Mouse (Mus musculus) forebrain, embryonic 11.5 days (tissue): ENCODE results near the gene Fndc3b. TPM values are rescaled to one million over a fixed set of nuclear protein-coding genes. Genes with fewer than 3 reads are reported as not detected.

ENCODE experiments used
- ATAC-seq: fragments of 200-750 bp; cut with Nextera tagmentation; replicated peaks from 2 replicates; pipeline ENCODE4 v1.8.0; 2017; ENCODE audit warnings: moderate TSS enrichment; ENCODE audit not compliant: low FRiP score
- DNase-seq: peaks from one replicate; pipeline ENCODE4 v3.0.0-alpha.2; 2017; ENCODE audit warnings: low spot score
- H3K27ac ChIP-seq: fragments of 300-500 bp; sonication (generic); 2 replicates; pipeline ENCODE4 v1.5.1; 2014; ENCODE audit warnings: low read depth, low read length
- H3K27me3 ChIP-seq: fragments of 300-500 bp; sonication (generic); 2 replicates; pipeline ENCODE4 v1.6.1; 2014; ENCODE audit warnings: mild to moderate bottlenecking, low read length, mixed read lengths; ENCODE audit not compliant: control insufficient read depth, insufficient read depth
- H3K36me3 ChIP-seq: fragments of 300-500 bp; sonication (generic); 2 replicates; pipeline ENCODE4 v1.6.1; 2014; ENCODE audit warnings: mild to moderate bottlenecking, low read length, moderate library complexity, mixed read lengths; ENCODE audit not compliant: control insufficient read depth, insufficient read depth
- H3K4me1 ChIP-seq: fragments of 300-500 bp; sonication (generic); replicated peaks from 2 replicates; pipeline ENCODE4 v1.6.1; 2014; ENCODE audit warnings: low read length, mixed read lengths; ENCODE audit not compliant: control insufficient read depth, insufficient read depth
- H3K4me2 ChIP-seq: fragments of 300-500 bp; sonication (generic); 2 replicates; pipeline ENCODE4 v1.6.1; 2014; ENCODE audit warnings: low read depth, mild to moderate bottlenecking, low read length, moderate library complexity, mixed read lengths; ENCODE audit not compliant: severe bottlenecking
- H3K4me3 ChIP-seq: fragments of 300-500 bp; sonication (generic); 2 replicates; pipeline ENCODE4 v1.5.1; 2014; ENCODE audit warnings: low read depth, low read length
- H3K9ac ChIP-seq: fragments of 300-500 bp; sonication (generic); 2 replicates; pipeline ENCODE4 v1.6.1; 2014; ENCODE audit warnings: low read length
- H3K9me3 ChIP-seq: fragments of 300-500 bp; sonication (generic); 2 replicates; pipeline ENCODE4 v1.6.1; 2016; ENCODE audit warnings: low read length, mixed read lengths; ENCODE audit not compliant: control insufficient read depth
- WGBS: fragments of 180-500 bp; shearing (Covaris S2); extraction: QIAGEN DNeasy Blood & Tissue Kit; methylation state at CpG from one replicate; pipeline ENCODE4 v1.1.7; 2014; 5-methylcytosine and 5-hydroxymethylcytosine counted together
- polyA plus RNA-seq: library from polyadenylated mRNA; unstranded; fragments of >200 nt; fragmentation: Nextera tagmentation; extraction: Ambion mirVana; gene quantifications from 2 replicates; pipeline ENCODE4 v1.2.1, GENCODE M21; 2014

The Fndc3b gene
- polyA plus RNA-seq, 1 experiment from 2014 or later = 11.3 TPM

DNA sequence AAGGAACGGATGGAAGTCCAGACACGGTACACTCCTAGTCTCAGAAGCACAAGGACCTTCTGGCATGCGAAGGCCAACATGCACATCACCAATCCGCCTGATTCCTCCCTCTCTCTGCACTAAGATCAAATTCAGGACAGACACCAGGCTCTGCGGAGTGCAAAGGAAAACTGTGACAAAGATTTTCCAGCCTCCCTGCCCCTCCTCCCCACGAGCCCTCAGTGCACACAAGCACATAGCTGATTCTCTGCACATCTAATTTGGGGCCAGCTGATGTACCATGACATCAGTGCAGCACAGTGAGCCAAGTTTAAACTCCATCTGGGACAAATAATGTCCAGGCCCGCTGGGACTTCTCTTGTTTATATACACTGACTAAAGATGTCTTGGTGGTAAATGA is 80.0 kb downstream of the Fndc3b start:
- Histone ChIP-seq H3K9me3 (no peaks in the 10 kb centered on the region), H3K9ac (no peak overlapping the region), H3K4me3 (no peak overlapping the region), H3K27ac (no peak overlapping the region), H3K4me2 (no peak overlapping the region), H3K36me3 (no peaks in the 10 kb centered on the region; the same call in 1 of the 2 replicates), H3K4me1 (no peaks in the 10 kb centered on the region; the same call in 1 of the 2 replicates), H3K27me3 (no peaks in the 10 kb centered on the region)
- ATAC-seq (no peak), DNase-seq (no peak)
- WGBS = 89% methylated on average over 7 of the region's 7 CpGs

DNA sequence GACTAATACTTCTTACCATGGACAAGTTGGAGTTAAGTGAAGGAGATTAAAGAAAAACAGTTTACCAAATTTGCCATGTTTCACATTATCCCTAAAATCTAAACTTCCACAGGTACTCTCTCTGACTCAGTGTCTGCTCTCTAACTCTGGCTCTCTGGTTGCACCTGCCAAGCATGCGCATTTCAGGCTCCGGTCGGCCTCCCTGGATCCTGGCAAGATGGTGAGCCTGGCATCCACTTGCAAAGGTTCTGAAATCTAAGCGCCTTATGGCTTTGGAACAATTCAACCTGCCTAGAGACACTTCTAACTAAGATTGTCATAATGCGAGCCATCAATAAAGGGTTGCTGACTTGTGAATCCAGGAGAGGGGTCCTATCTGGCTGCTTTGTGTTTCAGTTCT is 81.4 kb downstream of the Fndc3b start:
- WGBS = 97% methylated on average over 5 of the region's 5 CpGs
- Histone ChIP-seq H3K4me3 (no peak overlapping the region), H3K27ac (no peak overlapping the region), H3K4me2 (no peak overlapping the region), H3K4me1 (no peaks in the 10 kb centered on the region), H3K9me3 (no peaks in the 10 kb centered on the region), H3K27me3 (no peaks in the 10 kb centered on the region), H3K36me3 (no peaks in the 10 kb centered on the region; the same call in 1 of the 2 replicates), H3K9ac (no peak overlapping the region)
- no peak for DNase-seq
- ATAC-seq = no peak

DNA sequence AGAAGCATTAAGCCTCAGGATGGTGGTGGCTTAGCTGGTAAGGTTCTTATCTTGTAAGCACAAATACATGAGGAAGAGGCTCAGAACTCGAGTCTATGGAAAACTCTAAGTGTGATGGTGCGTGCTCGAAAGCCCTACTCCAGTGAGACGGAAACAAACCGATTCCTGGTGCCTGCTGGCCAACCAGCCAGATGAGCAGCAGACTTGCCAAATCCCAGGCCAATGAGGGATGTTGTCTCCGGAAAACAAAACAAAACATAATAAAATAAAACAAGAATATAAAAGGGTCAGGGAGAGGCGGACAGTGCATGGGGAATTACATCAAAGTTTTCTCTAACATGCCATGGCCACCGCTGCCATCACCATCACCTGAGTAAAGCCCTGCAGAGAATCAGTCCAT is 84.8 kb downstream of the Fndc3b start:
- no peaks in the 10 kb centered on the region; the same call in 1 of the 2 replicates for H3K36me3 ChIP-seq
- H3K27ac ChIP-seq = no peak overlapping the region
- WGBS = 94% methylated on average over 8 of the region's 8 CpGs
- ATAC-seq (no peak), DNase-seq (no peak)
- no peak overlapping the region for H3K9ac ChIP-seq
- H3K9me3 ChIP-seq = no peaks in the 10 kb centered on the region
- H3K4me2 ChIP-seq = no peak overlapping the region
- no peaks in the 10 kb centered on the region for H3K27me3 ChIP-seq
- no peaks in the 10 kb centered on the region for H3K4me1 ChIP-seq
- no peak overlapping the region for H3K4me3 ChIP-seq

DNA sequence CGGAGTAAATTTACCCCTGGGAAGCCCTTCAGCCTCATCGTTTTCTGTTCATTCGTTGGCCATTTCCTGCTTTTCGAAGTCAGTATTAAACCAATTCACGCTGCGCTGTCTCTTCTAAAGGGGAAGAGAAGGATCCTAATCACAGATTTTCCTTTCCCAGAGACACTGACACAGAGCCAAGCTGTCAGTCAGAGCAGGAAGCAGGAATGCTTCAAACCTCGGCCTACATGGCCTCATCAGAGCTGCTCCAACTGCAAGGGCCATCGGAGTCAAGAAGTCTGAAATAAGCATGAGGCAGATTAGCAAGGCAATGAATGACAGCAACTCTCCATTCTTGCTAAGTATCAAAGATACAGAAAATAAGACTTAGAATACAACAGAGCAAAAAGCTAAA is 85.5 kb downstream of the Fndc3b start:
- Histone ChIP-seq H3K4me3 (no peak overlapping the region), H3K9me3 (no peaks in the 10 kb centered on the region), H3K4me2 (no peak overlapping the region), H3K9ac (no peak overlapping the region), H3K36me3 (no peaks in the 10 kb centered on the region; the same call in 1 of the 2 replicates), H3K4me1 (no peaks in the 10 kb centered on the region), H3K27ac (no peak overlapping the region), H3K27me3 (no peaks in the 10 kb centered on the region)
- WGBS = 86% methylated on average over 8 of the region's 8 CpGs
- ATAC-seq = no peak
- no peak for DNase-seq

DNA sequence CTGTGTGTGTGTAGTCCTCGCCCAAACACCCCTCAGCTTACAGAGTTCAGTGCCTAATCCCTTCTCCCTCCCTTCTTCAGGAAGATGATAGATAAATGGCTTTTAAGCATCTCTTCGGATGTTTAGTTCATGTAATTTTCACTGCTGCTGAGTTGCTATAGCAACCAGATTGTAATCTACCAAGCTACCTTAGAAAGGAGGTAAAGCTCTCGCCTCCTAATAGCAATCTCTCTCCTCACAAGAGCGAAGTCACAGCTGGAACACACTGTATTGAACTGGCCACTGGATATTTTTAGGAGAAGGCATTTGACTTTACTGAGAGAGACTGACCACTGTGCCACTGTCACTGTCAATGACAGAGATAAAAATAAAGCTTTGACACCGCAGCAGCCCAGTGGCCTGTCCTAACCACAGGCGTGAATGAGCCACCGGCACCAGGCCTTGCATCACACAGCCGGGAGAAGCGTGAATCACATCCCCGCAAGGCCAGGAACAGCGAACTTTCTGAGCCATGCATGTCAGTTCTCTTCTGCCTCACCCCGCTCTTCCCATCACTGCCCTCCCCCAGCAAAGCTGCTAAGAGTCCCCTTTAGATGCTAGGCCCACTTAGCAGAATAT is 86.0 kb downstream of the Fndc3b start:
- no peaks in the 10 kb centered on the region for H3K4me1 ChIP-seq
- WGBS = 88% methylated on average over 12 of the region's 12 CpGs
- H3K4me2 ChIP-seq = no peak overlapping the region
- H3K9me3 ChIP-seq = no peaks in the 10 kb centered on the region
- H3K4me3 ChIP-seq = no peak overlapping the region
- H3K36me3 ChIP-seq = no peaks in the 10 kb centered on the region; the same call in 1 of the 2 replicates
- DNase-seq (no peak), ATAC-seq (no peak)
- H3K27ac ChIP-seq = no peak overlapping the region
- H3K9ac ChIP-seq = no peak overlapping the region
- H3K27me3 ChIP-seq = no peaks in the 10 kb centered on the region

DNA sequence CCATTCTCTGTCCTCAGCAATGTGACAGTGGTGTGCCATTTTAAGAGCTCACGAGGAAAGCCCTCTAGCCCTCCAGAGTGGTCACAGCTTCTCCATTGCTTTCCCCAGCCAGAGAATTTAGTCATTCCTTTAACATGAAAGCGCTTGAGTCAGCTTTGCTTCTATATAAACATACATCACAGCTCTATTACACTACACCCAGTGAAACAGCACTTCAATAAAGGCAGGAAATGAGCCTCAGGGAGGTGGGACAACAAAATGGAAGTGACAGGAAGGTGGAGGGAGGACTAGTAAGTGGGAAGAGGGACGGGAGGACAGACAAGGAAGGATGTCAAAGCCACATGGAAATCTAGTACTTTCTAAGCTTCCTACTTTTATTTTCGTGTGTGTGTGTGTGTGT is 88.7 kb downstream of the Fndc3b start:
- no peaks in the 10 kb centered on the region for H3K36me3 ChIP-seq
- no peak for DNase-seq
- ATAC-seq = no peak

DNA sequence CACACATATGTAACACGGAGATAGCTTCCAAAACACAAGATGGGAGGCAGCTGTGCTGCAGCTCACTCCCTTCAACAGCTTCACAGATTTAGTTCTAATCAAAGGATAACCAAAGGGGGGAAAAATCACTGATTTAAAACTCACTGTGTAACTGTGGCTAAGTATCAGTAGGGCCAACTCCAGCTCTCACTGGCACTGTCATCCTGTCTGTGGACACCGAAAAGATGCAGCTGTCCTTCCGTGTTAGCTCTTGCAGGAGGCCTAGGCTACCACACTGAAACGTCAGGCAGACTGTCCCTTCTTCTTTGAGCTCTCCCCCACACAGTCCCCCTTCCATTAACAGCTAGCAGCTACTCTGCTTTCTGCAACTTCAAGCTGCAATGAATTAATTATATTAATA is 89.9 kb downstream of the Fndc3b start:
- no peak overlapping the region for H3K27ac ChIP-seq
- no peaks in the 10 kb centered on the region for H3K9me3 ChIP-seq
- WGBS = 89% methylated on average over 4 of the region's 4 CpGs
- no peak for DNase-seq
- H3K4me3 ChIP-seq = no peak overlapping the region
- no peaks in the 10 kb centered on the region for H3K27me3 ChIP-seq
- H3K9ac ChIP-seq = no peak overlapping the region
- H3K4me1 ChIP-seq = peaks cover 3% of the 10 kb centered on the region
- H3K36me3 ChIP-seq = no peaks in the 10 kb centered on the region
- no peak overlapping the region for H3K4me2 ChIP-seq
- no peak for ATAC-seq

More for the DNA sequence above, 88.7 kb downstream of the Fndc3b start:
- Histone ChIP-seq H3K27me3 (no peaks in the 10 kb centered on the region), H3K9me3 (no peaks in the 10 kb centered on the region), H3K4me3 (no peak overlapping the region), H3K4me1 (no peaks in the 10 kb centered on the region), H3K27ac (no peak overlapping the region), H3K9ac (no peak overlapping the region), H3K4me2 (no peak overlapping the region)
- WGBS = 80% methylated on average over 4 of the region's 4 CpGs

DNA sequence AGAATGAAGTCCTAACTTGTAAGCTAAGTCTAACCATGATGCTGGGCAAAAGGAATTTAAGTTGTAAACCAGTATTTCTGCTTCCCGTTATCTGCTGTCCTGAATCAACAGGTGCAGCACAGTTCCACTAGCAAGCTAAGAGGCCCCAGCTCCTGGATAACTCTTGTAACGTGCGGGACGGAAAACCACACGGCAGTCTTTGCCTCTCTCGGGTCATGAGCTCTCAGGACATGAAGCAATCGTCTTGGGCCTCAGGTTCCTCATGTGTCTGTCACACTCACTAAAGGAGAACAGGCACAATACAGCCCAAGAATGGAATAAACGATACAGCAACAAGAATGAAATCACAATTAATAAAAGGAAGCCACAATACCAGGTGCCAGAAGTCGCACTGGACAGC is 93.4 kb downstream of the Fndc3b start:
- no peak overlapping the region for H3K9ac ChIP-seq
- WGBS = 92% methylated on average over 9 of the region's 9 CpGs

DNA sequence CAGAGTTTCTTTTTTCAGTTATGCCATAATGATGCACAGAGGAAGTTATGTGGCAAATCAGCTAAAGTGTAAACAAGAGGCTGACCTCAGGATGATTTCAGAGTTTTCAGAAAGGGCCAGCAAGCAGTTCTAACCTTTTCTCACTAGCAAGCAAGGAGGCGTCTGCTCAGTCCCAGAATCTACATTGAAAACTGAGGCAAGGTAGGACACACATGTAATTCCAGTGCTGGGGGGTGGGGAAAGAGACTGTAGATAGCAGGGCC is 93.9 kb downstream of the Fndc3b start:
- 93% methylated on average over 1 of the region's 1 CpGs for WGBS
- DNase-seq (no peak), ATAC-seq (no peak)
- peaks cover 7% of the 10 kb centered on the region for H3K4me1 ChIP-seq
- no peak overlapping the region for H3K4me3 ChIP-seq
- H3K27me3 ChIP-seq = no peaks in the 10 kb centered on the region
- no peak overlapping the region for H3K27ac ChIP-seq
- no peaks in the 10 kb centered on the region for H3K36me3 ChIP-seq
- H3K4me2 ChIP-seq = no peak overlapping the region
- no peak overlapping the region for H3K9ac ChIP-seq
- H3K9me3 ChIP-seq = no peaks in the 10 kb centered on the region

More for the DNA sequence above, 93.4 kb downstream of the Fndc3b start:
- Histone ChIP-seq H3K4me2 (no peak overlapping the region), H3K4me3 (no peak overlapping the region), H3K27ac (no peak overlapping the region), H3K9me3 (no peaks in the 10 kb centered on the region), H3K27me3 (no peaks in the 10 kb centered on the region), H3K4me1 (peaks cover 7% of the 10 kb centered on the region), H3K36me3 (no peaks in the 10 kb centered on the region)
- ATAC-seq = no peak
- DNase-seq = no peak
